Mouse (Mus musculus): ENCODE data around the gene Cnot1. TPM values are rescaled to one million over a fixed set of nuclear protein-coding genes. Genes with fewer than 3 reads are reported as not detected.
A peak's percentile ranks its signal among the peaks of the same experiment; 100 is the strongest.

Gene Cnot1
- total and polyA plus RNA-seq, 3 experiments = 142 to 182 (median 146) TPM

GRCm38 (mm10) chr8:95833435-95833984 is 26.2 kb upstream of the Cnot1 start:
- Histone ChIP-seq H3K27ac (ENCODE audit: insufficient read depth, low read depth) (peak overlapping the region; percentile 69), H3K79me2 (replicated peaks; ENCODE audit: control insufficient read depth, extremely low read depth, insufficient read depth, poor library complexity, severe bottlenecking) (no peaks in the 10 kb centered on the region), H3K36me3 (replicated peaks in 1 of 2; ENCODE audit: control insufficient read depth in 1 of 2, insufficient read depth in 1 of 2, low read length in 1 of 2) (peaks cover 16 to 49% of the 10 kb centered on the region in 2 experiments), H3K4me2 (ENCODE audit: insufficient read depth, low read depth, poor library complexity, severe bottlenecking) (peak overlapping the region; percentile 18), H3K4me1 (ENCODE audit: control insufficient read depth in 1 of 2, insufficient read depth in 2 of 2) (peaks cover 8 to 24% of the 10 kb centered on the region in 2 experiments), H3K4me3 (replicated peaks in 1 of 3; ENCODE audit: low read depth in 2 of 3, low read length in 2 of 3, poor library complexity in 1 of 3) (peak overlapping the region; percentile 51 to 58 (median 54)), H3K27me3 (replicated peaks) (no peaks in the 10 kb centered on the region), H3K9ac (ENCODE audit: insufficient read depth, low read depth) (peak overlapping the region; percentile 3; the same call in 1 of the 2 replicates), H3K9me3 (replicated peaks; ENCODE audit: low read length) (no peaks in the 10 kb centered on the region)
- in situ Hi-C loops (cut with MboI; ENCODE audit: low pct_ligation_motif_present, low pct_unique_long_range_greater_than_20kb, low sequenced_read_pairs) = no loop called here
- peak; percentile 74 for DNase-seq (ENCODE audit: extremely low read depth)
- TF ChIP-seq MAFK (IDR thresholded peaks at IDR 0.05; ENCODE audit: insufficient replicate concordance, low read length) (no peak), USF2 (conservative IDR thresholded peaks at IDR 0.05; ENCODE audit: low read depth, low read length) (no peak), NELFE (IDR thresholded peaks at IDR 0.05; ENCODE audit: low read depth, low read length) (0 out of 2 replicates have a peak, but pooled peaks have one; percentile 3), JUND (conservative IDR thresholded peaks at IDR 0.05; ENCODE audit: low read depth, low read length) (0 out of 2 replicates have a peak, but pooled peaks have one; percentile 4), HCFC1 (IDR thresholded peaks at IDR 0.05; ENCODE audit: low read depth, low read length) (no peak), RAD21 (IDR thresholded peaks at IDR 0.05; ENCODE audit: low read depth, low read length) (no peak), MYC (IDR thresholded peaks at IDR 0.05; ENCODE audit: low read depth, low read length) (no peak), CHD2 (IDR thresholded peaks at IDR 0.05; ENCODE audit: low read length) (0 out of 2 replicates have a peak, but pooled peaks have one; percentile 81), RCOR1 (conservative IDR thresholded peaks at IDR 0.05; ENCODE audit: low read depth, low read length) (no peak; the same call in 1 of the 2 replicates), POLR2AphosphoS2 (IDR thresholded peaks at IDR 0.05; ENCODE audit: low read depth, low read length) (peak; percentile 74; the same call in 1 of the 2 replicates), TBP (conservative IDR thresholded peaks at IDR 0.05; ENCODE audit: low read depth, low read length) (0 out of 2 replicates have a peak, but pooled peaks have one; percentile 5), SIN3A (IDR thresholded peaks at IDR 0.05; ENCODE audit: low read length) (peak; percentile 53; the same call in 1 of the 2 replicates), EP300 (IDR thresholded peaks at IDR 0.05; ENCODE audit: low read length) (no peak), POLR2A (IDR thresholded peaks at IDR 0.05; ENCODE audit: low read depth, low read length) (peak; percentile 50), BHLHE40 (IDR thresholded peaks at IDR 0.05; ENCODE audit: low read depth, low read length) (peak; percentile 5; the same call in 1 of the 2 replicates), MEF2A (IDR thresholded peaks at IDR 0.05; ENCODE audit: borderline replicate concordance, low read depth, low read length) (0 out of 2 replicates have a peak, but pooled peaks have one; percentile 6)
- dilution Hi-C loops (cut with MboI; ENCODE audit: extremely low pct_ligation_motif_present, extremely low pct_unique_long_range_greater_than_20kb, low sequenced_read_pairs) = no loop called here

DNA sequence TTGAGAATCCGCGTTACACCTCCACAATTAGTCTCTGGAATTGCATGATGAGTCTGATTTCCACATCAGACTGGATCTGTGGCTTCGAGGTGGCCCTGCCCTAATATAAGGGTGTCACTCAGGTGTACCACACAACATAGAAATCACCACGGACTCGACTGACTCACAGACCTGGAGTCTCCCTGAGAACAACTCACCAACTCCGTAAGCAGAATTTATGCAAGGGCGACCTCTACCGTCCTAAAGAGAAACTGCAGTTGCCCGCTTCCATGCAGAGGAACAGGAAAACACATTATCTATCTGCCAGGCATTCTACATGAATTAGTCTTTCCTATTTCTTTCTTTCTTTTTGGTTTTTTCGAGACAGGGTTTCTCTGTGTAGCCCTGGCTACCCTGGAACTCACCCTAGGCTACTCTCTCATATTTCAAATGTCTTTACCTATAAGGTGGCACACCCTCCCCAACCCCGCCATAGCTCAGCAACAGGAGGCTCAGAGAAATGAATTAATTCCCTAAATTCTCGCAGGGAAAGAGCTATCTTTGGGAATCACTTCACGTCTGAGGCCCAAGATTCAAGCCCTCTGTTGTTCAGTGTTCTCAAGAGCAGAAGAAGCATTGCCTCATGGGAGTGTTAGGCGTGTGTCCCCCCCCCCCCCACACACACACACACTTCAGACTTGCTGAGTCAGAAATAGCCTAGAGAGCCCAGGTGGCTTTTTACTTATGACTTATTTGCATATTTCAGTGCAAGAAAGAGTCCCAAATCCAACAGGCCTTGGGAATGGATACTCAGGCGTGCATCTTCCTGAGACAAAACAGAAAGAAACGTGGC is 25.6 kb upstream of the Cnot1 start:
- Histone ChIP-seq H3K79me2 (replicated peaks; ENCODE audit: control insufficient read depth, extremely low read depth, insufficient read depth, poor library complexity, severe bottlenecking) (no peaks in the 10 kb centered on the region), H3K4me3 (replicated peaks in 1 of 3; ENCODE audit: low read depth in 2 of 3, low read length in 2 of 3, poor library complexity in 1 of 3) (peak overlapping the region; percentile 51 to 58 (median 54)), H3K36me3 (replicated peaks in 1 of 2; ENCODE audit: control insufficient read depth in 1 of 2, insufficient read depth in 1 of 2, low read length in 1 of 2) (peaks cover 16 to 48% of the 10 kb centered on the region in 2 experiments), H3K4me1 (ENCODE audit: control insufficient read depth in 1 of 2, insufficient read depth in 2 of 2) (peaks cover 8 to 24% of the 10 kb centered on the region in 2 experiments), H3K9ac (ENCODE audit: insufficient read depth, low read depth) (peak overlapping the region; percentile 89), H3K27me3 (replicated peaks) (no peaks in the 10 kb centered on the region), H3K4me2 (ENCODE audit: insufficient read depth, low read depth, poor library complexity, severe bottlenecking) (peak overlapping the region; percentile 87), H3K9me3 (replicated peaks; ENCODE audit: low read length) (no peaks in the 10 kb centered on the region), H3K27ac (ENCODE audit: insufficient read depth, low read depth) (peak overlapping the region; percentile 69)
- in situ Hi-C loops (cut with MboI; ENCODE audit: low pct_ligation_motif_present, low pct_unique_long_range_greater_than_20kb, low sequenced_read_pairs) = no loop called here
- DNase-seq (ENCODE audit: extremely low read depth) = peak; percentile 90
- dilution Hi-C loops (cut with MboI; ENCODE audit: extremely low pct_ligation_motif_present, extremely low pct_unique_long_range_greater_than_20kb, low sequenced_read_pairs) = no loop called here
- TF ChIP-seq IRF4 (IDR thresholded peaks at IDR 0.05; ENCODE audit: low read depth, low read length) (peak; percentile 87), CHD2 (IDR thresholded peaks at IDR 0.05; ENCODE audit: low read length) (no peak; the same call in 1 of the 2 replicates), JUN (IDR thresholded peaks at IDR 0.05; ENCODE audit: insufficient read depth, low read depth, low read length) (peak; percentile 33; the same call in 1 of the 2 replicates), MYC (IDR thresholded peaks at IDR 0.05; ENCODE audit: low read depth, low read length) (0 out of 2 replicates have a peak, but pooled peaks have one; percentile 79), RAD21 (IDR thresholded peaks at IDR 0.05; ENCODE audit: low read depth, low read length) (peak; percentile 91), ETS1 (conservative IDR thresholded peaks at IDR 0.05; ENCODE audit: low read depth, low read length) (peak; percentile 85), MEF2A (IDR thresholded peaks at IDR 0.05; ENCODE audit: borderline replicate concordance, low read depth, low read length) (peak; percentile 84; the same call in 1 of the 2 replicates), RCOR1 (conservative IDR thresholded peaks at IDR 0.05; ENCODE audit: low read depth, low read length) (peak; percentile 85), MAFK (IDR thresholded peaks at IDR 0.05; ENCODE audit: insufficient replicate concordance, low read length) (peak; percentile 93), ZC3H11A (IDR thresholded peaks at IDR 0.05; ENCODE audit: low read depth, low read length) (no peak), JUND (conservative IDR thresholded peaks at IDR 0.05; ENCODE audit: low read depth, low read length) (peak; percentile 55; the same call in 1 of the 2 replicates), CTCF (conservative IDR thresholded peaks at IDR 0.05 in 1 of 2, IDR thresholded peaks at IDR 0.05 in 1 of 2; ENCODE audit: low read depth in 2 of 2, low read length in 2 of 2) (peak; percentile 88 to 99), NRF1 (IDR thresholded peaks at IDR 0.05; ENCODE audit: low read depth, low read length) (no peak), USF2 (conservative IDR thresholded peaks at IDR 0.05; ENCODE audit: low read depth, low read length) (no peak), GABPA (IDR thresholded peaks at IDR 0.05; ENCODE audit: insufficient replicate concordance, low read depth, low read length) (no peak), NELFE (IDR thresholded peaks at IDR 0.05; ENCODE audit: low read depth, low read length) (peak; percentile 69), MXI1 (IDR thresholded peaks at IDR 0.05; ENCODE audit: low read depth, low read length) (peak; percentile 47; the same call in 1 of the 2 replicates), POLR2AphosphoS2 (IDR thresholded peaks at IDR 0.05; ENCODE audit: low read depth, low read length) (no peak), MAZ (IDR thresholded peaks at IDR 0.05; ENCODE audit: low read depth, low read length) (peak; percentile 62; the same call in 1 of the 2 replicates), SIN3A (IDR thresholded peaks at IDR 0.05; ENCODE audit: low read length) (peak; percentile 91)
